Mouse (Mus musculus): ENCODE measurements at regions not wholly inside any gene's neighbourhood (a gene's known extent, or its start where the extent isn't known, plus 50 kb on each side); places are given as distances from the start of the nearest gene placed in this dataset.
A peak's percentile ranks its signal among the peaks of the same experiment; 100 is the strongest.
"Not testable (repeated sequence)": the region's sequence is repeated elsewhere in the genome, so short reads cannot be mapped to it uniquely, and the experiment has no call there.

- DNase-seq (ENCODE audit: low read depth, low spot score), result not testable (repeated sequence)
Observed at GRCm38 (mm10) chr8:71081291-71081690, 175.6 kb downstream of the Map1s start.

- not testable (repeated sequence) for DNase-seq (ENCODE audit: low read depth, low spot score)
Observed at GRCm38 (mm10) chr8:71127131-71127530, 145.4 kb upstream of the Myo9b start.

GRCm38 (mm10) chr8:71130411-71131261, 141.9 kb upstream of the Myo9b start:
- peak; percentile 18 for DNase-seq (ENCODE audit: low read depth, low spot score)

GRCm38 (mm10) chr8:71131327-71132089, 141.0 kb upstream of the Myo9b start:
- DNase-seq (ENCODE audit: low read depth, low spot score), result no peak

GRCm38 (mm10) chr8:71132898-71133297, 139.6 kb upstream of the Myo9b start:
- not testable (repeated sequence) for DNase-seq (ENCODE audit: low read depth, low spot score)

GRCm38 (mm10) chr8:71137131-71137530, 135.4 kb upstream of the Myo9b start:
- DNase-seq (ENCODE audit: low read depth, low spot score), result not testable (repeated sequence)

GRCm38 (mm10) chr8:71142373-71142973, 130.0 kb upstream of the Myo9b start:
- DNase-seq (ENCODE audit: low read depth, low spot score), result not testable (repeated sequence)

- DNase-seq (ENCODE audit: low read depth, low spot score), result not testable (repeated sequence)
Observed at GRCm38 (mm10) chr8:71171478-71172210, 100.9 kb upstream of the Myo9b start.

- DNase-seq (ENCODE audit: low read depth, low spot score), result not testable (repeated sequence)
Observed at GRCm38 (mm10) chr8:71192939-71193338, 79.6 kb upstream of the Myo9b start.

- DNase-seq (ENCODE audit: low read depth, low spot score), result not testable (repeated sequence)
Observed at GRCm38 (mm10) chr8:71195006-71195722, 77.3 kb upstream of the Myo9b start.

Measured in ZHBTc4 (cell line).